Mouse (Mus musculus) MEL (cell line): ENCODE results near the gene Erlin1.

Source experiments
- CTCF ChIP-seq, 3 experiments: IDR thresholded peaks in 2 of 3; conservative IDR thresholded peaks in 1 of 3; 2 replicates each; pipeline ENCODE4 v1.5.1; 2011 to 2012; ENCODE audit warnings: low read length in 3 of 3, low read depth in 2 of 3, mild to moderate bottlenecking in 2 of 3, improper control_type of control experiment in 1 of 3, inconsistent platforms in 1 of 3, mixed read lengths in 1 of 3, moderate library complexity in 1 of 3; ENCODE audit not compliant: control insufficient read depth in 1 of 3, insufficient read depth in 1 of 3, poor library complexity in 1 of 3, severe bottlenecking in 1 of 3
- EP300 ChIP-seq, 2 experiments: IDR thresholded peaks; 2 replicates each; pipeline ENCODE4 v1.6.1; 2011; ENCODE audit warnings: improper control_type of control experiment in 2 of 2, low read length in 2 of 2, low read depth in 1 of 2, mild to moderate bottlenecking in 1 of 2
- GATA1 ChIP-seq: IDR thresholded peaks from 2 replicates; pipeline ENCODE4 v1.6.1; 2011; ENCODE audit warnings: low read depth, low read length, improper control_type of control experiment
- NRF1 ChIP-seq: IDR thresholded peaks from 2 replicates; pipeline ENCODE4 v1.6.1; 2014; ENCODE audit warnings: low read depth, mild to moderate bottlenecking, inconsistent platforms, low read length, improper control_type of control experiment, moderate library complexity; ENCODE audit not compliant: poor library complexity, insufficient read depth, severe bottlenecking
- POLR2A ChIP-seq, 2 experiments: IDR thresholded peaks; 2 replicates each; pipeline ENCODE4 v1.6.1; 2011 to 2012; ENCODE audit warnings: low read length in 2 of 2, mild to moderate bottlenecking in 2 of 2, control low read depth in 1 of 2, improper control_type of control experiment in 1 of 2, low read depth in 1 of 2, moderate library complexity in 1 of 2; ENCODE audit not compliant: control insufficient read depth in 1 of 2, insufficient read depth in 1 of 2, poor library complexity in 1 of 2
- POLR2AphosphoS2 ChIP-seq: IDR thresholded peaks from 2 replicates; pipeline ENCODE4 v1.6.1; 2011; ENCODE audit warnings: low read length, improper control_type of control experiment
- TBP ChIP-seq: IDR thresholded peaks from 2 replicates; pipeline ENCODE4 v1.8.0; 2011; ENCODE audit warnings: low read depth, low read length, improper control_type of control experiment
- ZNF384 ChIP-seq: IDR thresholded peaks from 2 replicates; pipeline ENCODE4 v1.6.1; 2012; ENCODE audit warnings: low read depth, mild to moderate bottlenecking, inconsistent platforms, low read length, improper control_type of control experiment

- TF ChIP-seq GATA1 (no peak), POLR2A (IDR thresholded peaks at IDR 0.05; ENCODE audit: control insufficient read depth in 1 of 2, insufficient read depth in 1 of 2, low read depth in 1 of 2, low read length in 2 of 2, poor library complexity in 1 of 2) (no peak), CTCF (IDR thresholded peaks at IDR 0.05 in 2 of 3, conservative IDR thresholded peaks at IDR 0.05 in 1 of 3; ENCODE audit: control insufficient read depth in 1 of 3, insufficient read depth in 1 of 3, low read depth in 2 of 3, low read length in 3 of 3, poor library complexity in 1 of 3, severe bottlenecking in 1 of 3) (no peak), NRF1 (no peak), ZNF384 (no peak), POLR2AphosphoS2 (no peak; the same call in 1 of the 2 replicates), EP300 (IDR thresholded peaks at IDR 0.05; ENCODE audit: low read depth in 1 of 2, low read length in 2 of 2) (no peak), TBP (no peak)
Measured at GRCm38 (mm10) chr19:44032046-44032744, 37.4 kb downstream of the Erlin1 start.
